Mouse (Mus musculus) liver, embryonic 12.5 days (tissue): ENCODE results near the gene Gm49405. TPM values are rescaled to one million over a fixed set of nuclear protein-coding genes. Genes with fewer than 3 reads are reported as not detected.
"Not testable (repeated sequence)": the region's sequence is repeated elsewhere in the genome, so short reads cannot be mapped to it uniquely, and the experiment has no call there.

Experiments used
- ATAC-seq: fragments of 200-750 bp; cut with Nextera tagmentation; 2 replicates; pipeline ENCODE4 v1.8.0; 2017; ENCODE audit warnings: moderate number of reproducible peaks, mild to moderate bottlenecking, moderate library complexity
- H3K27ac ChIP-seq: fragments of 300-500 bp; sonication (generic); 2 replicates; pipeline ENCODE4 v1.5.1; 2016; ENCODE audit warnings: mild to moderate bottlenecking
- H3K27me3 ChIP-seq: fragments of 300-500 bp; sonication (generic); replicated peaks from 2 replicates; pipeline ENCODE4 v1.6.1; 2016; ENCODE audit warnings: mild to moderate bottlenecking, moderate library complexity
- H3K36me3 ChIP-seq: fragments of 300-500 bp; sonication (generic); 2 replicates; pipeline ENCODE4 v1.6.1; 2016; ENCODE audit warnings: mild to moderate bottlenecking, moderate library complexity
- H3K4me1 ChIP-seq: fragments of 300-500 bp; sonication (generic); 2 replicates; pipeline ENCODE4 v1.6.1; 2016
- H3K4me2 ChIP-seq: fragments of 300-500 bp; sonication (generic); 2 replicates; pipeline ENCODE4 v1.6.1; 2016; ENCODE audit warnings: mild to moderate bottlenecking, moderate library complexity
- H3K4me3 ChIP-seq: fragments of 300-500 bp; sonication (generic); 2 replicates; pipeline ENCODE4 v1.5.1; 2016; ENCODE audit warnings: mild to moderate bottlenecking, moderate library complexity
- H3K9ac ChIP-seq: fragments of 300-500 bp; sonication (generic); 2 replicates; pipeline ENCODE4 v1.6.1; 2016; ENCODE audit warnings: mild to moderate bottlenecking, moderate library complexity
- H3K9me3 ChIP-seq: fragments of 300-500 bp; sonication (generic); replicated peaks from 2 replicates; pipeline ENCODE4 v1.6.1; 2016; ENCODE audit warnings: mild to moderate bottlenecking, moderate library complexity
- WGBS: fragments of 180-500 bp; shearing (Covaris S2); methylation state at CpG from one replicate; pipeline ENCODE4 v1.1.7; 2016; ENCODE audit not compliant: insufficient replicate concordance; 5-methylcytosine and 5-hydroxymethylcytosine counted together
- polyA plus RNA-seq: library from polyadenylated mRNA; unstranded; fragments of >200 nt; fragmentation: Nextera tagmentation; extraction: Ambion mirVana; gene quantifications from 2 replicates; pipeline ENCODE4 v1.2.1, GENCODE M21; 2016

The Gm49405 gene
- polyA plus RNA-seq, 1 experiment from 2014 or later = 1.1 TPM

DNA sequence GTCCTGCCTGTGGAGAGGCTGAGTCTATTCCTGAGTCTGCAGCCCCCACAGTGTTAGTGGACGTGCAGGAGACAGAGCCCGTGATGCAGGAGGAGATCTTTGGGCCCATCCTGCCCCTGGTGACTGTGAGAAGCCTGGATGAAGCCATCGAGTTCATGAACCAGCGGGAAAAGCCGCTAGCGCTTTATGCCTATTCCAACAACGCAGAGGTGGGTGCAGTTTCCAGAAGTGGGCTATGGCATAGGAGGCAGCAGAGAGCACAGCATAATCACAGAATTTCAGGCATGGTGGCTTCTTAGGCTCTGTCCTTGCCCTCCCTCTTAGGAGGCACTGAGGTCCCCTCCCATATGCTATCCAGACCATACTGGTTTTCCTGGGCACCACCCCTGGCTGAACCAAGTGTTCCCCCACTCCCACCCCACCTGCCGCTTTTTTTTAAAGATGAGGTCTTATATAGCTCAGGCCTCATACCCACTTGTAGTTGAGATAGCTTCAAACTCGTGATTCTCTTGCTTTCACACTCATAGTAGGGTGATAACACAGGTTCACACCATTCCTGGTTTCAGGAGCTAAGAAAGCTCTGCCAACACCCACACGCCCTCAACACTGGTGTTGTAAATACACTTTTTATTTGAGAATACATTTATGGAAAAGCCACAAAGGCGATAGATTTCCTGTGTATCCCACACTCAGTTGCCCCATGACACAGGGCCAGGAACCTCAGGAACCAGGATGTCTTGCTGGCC is 33.9 kb upstream of the Gm49405 start:
- Histone ChIP-seq H3K4me2 (no peak overlapping the region), H3K27me3 (peaks cover 17% of the 10 kb centered on the region; the same call in 1 of the 2 replicates), H3K9me3 (no peaks in the 10 kb centered on the region), H3K9ac (0 out of 2 replicates have a peak overlapping the region, but pooled peaks have one; percentile 22), H3K36me3 (no peaks in the 10 kb centered on the region), H3K27ac (no peak overlapping the region), H3K4me3 (no peak overlapping the region), H3K4me1 (peaks cover 12% of the 10 kb centered on the region)
- 53% methylated on average over 11 of the region's 11 CpGs for WGBS
- ATAC-seq = no peak

DNA sequence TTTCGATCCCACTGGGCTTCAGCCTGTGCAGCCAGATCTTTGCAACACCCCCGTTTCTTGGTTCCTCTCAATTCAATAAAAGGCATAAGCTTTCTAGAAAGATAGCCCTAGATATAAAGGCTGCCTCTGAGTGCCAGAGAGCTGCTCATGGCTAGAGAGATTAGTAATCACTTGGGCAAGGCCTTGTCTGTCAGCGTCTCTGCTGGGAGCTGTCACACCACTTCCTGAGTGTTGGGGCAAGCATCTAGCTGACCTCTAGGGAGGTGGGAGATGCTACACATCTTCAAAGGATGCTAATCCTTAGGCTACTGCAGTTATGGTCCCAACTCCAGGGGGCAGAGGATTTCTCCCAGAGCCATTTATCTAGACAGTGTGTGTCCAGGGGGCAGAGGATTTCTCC is 33.2 kb upstream of the Gm49405 start:
- H3K4me2 ChIP-seq = no peak overlapping the region
- H3K4me3 ChIP-seq = no peak overlapping the region
- 0 out of 2 replicates have a peak overlapping the region, but pooled peaks have one; percentile 22 for H3K9ac ChIP-seq
- no peaks in the 10 kb centered on the region for H3K9me3 ChIP-seq
- no peaks in the 10 kb centered on the region for H3K36me3 ChIP-seq
- 42% methylated on average over 3 of the region's 3 CpGs for WGBS
- peaks cover 19% of the 10 kb centered on the region for H3K4me1 ChIP-seq
- peaks cover 17% of the 10 kb centered on the region; the same call in 1 of the 2 replicates for H3K27me3 ChIP-seq
- no peak overlapping the region for H3K27ac ChIP-seq
- no peak for ATAC-seq

DNA sequence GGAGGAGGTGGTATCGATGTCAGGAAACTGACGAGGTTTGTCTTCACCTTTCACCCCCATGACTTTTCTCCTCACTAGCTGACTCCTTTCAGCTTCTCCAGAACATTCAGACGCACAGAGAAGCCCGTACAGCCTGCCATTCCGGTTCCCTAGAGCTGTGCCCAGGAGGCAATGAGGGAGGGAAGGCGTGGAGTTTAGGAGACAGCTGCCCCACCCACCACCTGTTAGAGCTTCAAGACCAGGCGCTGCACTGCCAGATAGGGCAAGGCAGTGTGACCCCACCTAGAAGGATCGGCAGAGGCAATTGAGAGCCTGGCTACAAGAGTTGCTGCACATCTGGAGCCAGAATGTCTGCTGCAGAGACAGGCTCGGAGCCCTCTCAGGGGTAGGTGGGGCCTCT is 28.2 kb upstream of the Gm49405 start, which contains the start of gene Aldh3b2:
Aldh3b2 (plus strand) TSS at position 100 of the 400 bp plus-strand sequence.
- Histone ChIP-seq H3K9me3 (no peaks in the 10 kb centered on the region), H3K4me1 (peaks cover 25% of the 10 kb centered on the region), H3K27ac (no peak within 1 kb of the TSS), H3K27me3 (peaks cover 28% of the 10 kb centered on the region), H3K9ac (0 out of 2 replicates have a peak within 1 kb of the TSS, but pooled peaks have one; percentile 22), H3K4me2 (peak within 1 kb of the TSS; percentile 32), H3K36me3 (no peaks in the 10 kb centered on the region), H3K4me3 (no peak within 1 kb of the TSS)
- WGBS = 31% methylated on average over 9 of the region's 9 CpGs
- ATAC-seq = peak; percentile 86

DNA sequence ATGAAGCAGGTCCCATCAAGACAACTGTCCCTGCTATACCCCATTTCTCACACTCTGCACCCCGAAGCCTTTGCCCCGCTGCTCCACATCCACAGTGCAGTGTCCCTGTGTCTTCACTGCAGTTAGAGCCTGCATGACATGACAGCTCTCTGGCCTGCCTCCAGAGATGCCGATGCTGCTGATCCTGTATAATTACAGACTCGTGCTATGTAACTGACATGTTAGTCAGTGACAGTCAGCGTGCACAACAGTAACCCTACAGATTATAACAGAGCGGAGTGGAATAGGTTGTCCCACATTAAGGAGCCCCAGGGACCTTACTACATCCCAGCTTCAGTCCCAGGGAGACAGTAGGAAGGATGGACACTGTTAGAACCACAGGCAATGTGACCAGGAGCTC is 25.8 kb upstream of the Gm49405 start:
- not testable (repeated sequence) for ATAC-seq

GRCm38 (mm10) chr19:3975866-3976265 is 24.6 kb upstream of the Gm49405 start:
- Histone ChIP-seq H3K27ac (no peak overlapping the region), H3K9ac (no peak overlapping the region), H3K4me3 (no peak overlapping the region), H3K9me3 (no peaks in the 10 kb centered on the region), H3K36me3 (no peaks in the 10 kb centered on the region), H3K4me2 (no peak overlapping the region), H3K4me1 (peaks cover 25% of the 10 kb centered on the region), H3K27me3 (peaks cover 11% of the 10 kb centered on the region; the same call in 1 of the 2 replicates)
- ATAC-seq = no peak
- 57% methylated on average over 2 of the region's 2 CpGs for WGBS

More for the DNA sequence above, 25.8 kb upstream of the Gm49405 start:
- H3K36me3 ChIP-seq, H3K9me3 ChIP-seq, H3K27ac ChIP-seq, H3K4me2 ChIP-seq, H3K9ac ChIP-seq, H3K4me3 ChIP-seq: not testable (repeated sequence)
- Histone ChIP-seq H3K27me3 (peaks cover 18% of the 10 kb centered on the region), H3K4me1 (peaks cover 22% of the 10 kb centered on the region)
- WGBS = 75% methylated on average over 6 of the region's 6 CpGs

- no peak overlapping the region for H3K4me3 ChIP-seq
- no peak overlapping the region for H3K27ac ChIP-seq
- H3K27me3 ChIP-seq = peaks cover 11% of the 10 kb centered on the region; the same call in 1 of the 2 replicates
- no peaks in the 10 kb centered on the region for H3K9me3 ChIP-seq
- peaks cover 11% of the 10 kb centered on the region for H3K4me1 ChIP-seq
- no peaks in the 10 kb centered on the region for H3K36me3 ChIP-seq
- H3K9ac ChIP-seq = no peak overlapping the region
- 15% methylated on average over 4 of the region's 4 CpGs for WGBS
- ATAC-seq = peak; percentile 58
- H3K4me2 ChIP-seq = no peak overlapping the region
Observed at GRCm38 (mm10) chr19:3980309-3980708, 20.1 kb upstream of the Gm49405 start.

- ATAC-seq = no peak
- no peaks in the 10 kb centered on the region for H3K36me3 ChIP-seq
- WGBS = 60% methylated on average over 9 of the region's 9 CpGs
- H3K27me3 ChIP-seq = peaks cover 7% of the 10 kb centered on the region; the same call in 1 of the 2 replicates
- no peaks in the 10 kb centered on the region for H3K9me3 ChIP-seq
- no peak overlapping the region for H3K9ac ChIP-seq
- H3K4me1 ChIP-seq = peaks cover 18% of the 10 kb centered on the region
- no peak overlapping the region for H3K4me3 ChIP-seq
- no peak overlapping the region for H3K4me2 ChIP-seq
- no peak overlapping the region for H3K27ac ChIP-seq
Observed at GRCm38 (mm10) chr19:3980917-3981316, 19.5 kb upstream of the Gm49405 start.

DNA sequence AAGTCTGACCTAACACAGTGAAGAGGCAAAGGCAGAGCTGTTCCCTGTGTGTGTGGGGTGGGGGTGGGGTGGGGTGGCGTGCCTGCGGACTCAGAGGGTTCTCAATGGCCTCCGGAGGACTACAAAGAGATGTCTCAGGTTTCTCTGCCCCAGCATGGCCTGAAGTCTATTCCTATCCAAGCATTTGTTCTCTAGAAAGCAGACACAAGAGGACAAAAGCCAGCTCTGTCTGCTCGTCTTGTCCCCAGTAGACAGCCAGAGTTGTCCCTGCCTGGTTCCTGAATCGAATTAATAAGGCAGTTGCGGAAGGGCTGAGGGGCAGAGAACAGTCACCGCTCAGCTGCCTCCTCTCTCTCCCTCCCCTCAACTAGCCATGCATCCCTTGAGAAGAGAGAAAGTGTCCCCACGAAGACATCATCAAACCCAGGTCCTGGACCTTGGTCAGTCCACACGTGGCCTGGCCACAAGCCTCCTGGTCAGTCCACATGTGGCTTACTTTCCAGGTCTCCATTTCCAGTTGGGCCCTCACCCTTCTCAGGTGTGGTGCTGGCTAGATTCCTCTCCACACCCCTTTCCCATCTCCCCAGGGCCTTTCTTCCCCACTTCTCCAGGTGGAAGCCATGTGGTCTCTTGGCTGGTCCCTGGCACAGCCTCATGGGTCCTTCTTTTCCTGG is 16.8 kb upstream of the Gm49405 start:
- no peak overlapping the region for H3K4me3 ChIP-seq
- H3K27ac ChIP-seq = no peak overlapping the region
- no peak overlapping the region for H3K9ac ChIP-seq
- no peaks in the 10 kb centered on the region; the same call in 1 of the 2 replicates for H3K27me3 ChIP-seq
- no peaks in the 10 kb centered on the region for H3K9me3 ChIP-seq
- ATAC-seq = no peak
- peaks cover 30% of the 10 kb centered on the region for H3K4me1 ChIP-seq
- 59% methylated on average over 9 of the region's 9 CpGs for WGBS
- peaks cover 2% of the 10 kb centered on the region; the same call in 1 of the 2 replicates for H3K36me3 ChIP-seq
- no peak overlapping the region for H3K4me2 ChIP-seq

- 32% methylated on average over 8 of the region's 8 CpGs for WGBS
- peaks cover 28% of the 10 kb centered on the region for H3K4me1 ChIP-seq
- H3K27me3 ChIP-seq = no peaks in the 10 kb centered on the region; the same call in 1 of the 2 replicates
- no peak overlapping the region; the same call in 1 of the 2 replicates for H3K4me2 ChIP-seq
- no peaks in the 10 kb centered on the region for H3K9me3 ChIP-seq
- H3K36me3 ChIP-seq = peaks cover 5% of the 10 kb centered on the region; the same call in 1 of the 2 replicates
- ATAC-seq = peak; percentile 33
- no peak overlapping the region for H3K9ac ChIP-seq
- H3K4me3 ChIP-seq = no peak overlapping the region
- peak overlapping the region; percentile 49 for H3K27ac ChIP-seq
Observed at GRCm38 (mm10) chr19:3985261-3985681, 15.2 kb upstream of the Gm49405 start.

GRCm38 (mm10) chr19:3986334-3986733 is 14.1 kb upstream of the Gm49405 start, which contains the start of gene Acy3:
Gene Acy3, plus strand, starts transcription at chr19:3986570.
- Histone ChIP-seq H3K9ac (0 out of 2 replicates have a peak within 1 kb of the TSS, but pooled peaks have one; percentile 2), H3K4me1 (peaks cover 27% of the 10 kb centered on the region), H3K27ac (peak within 1 kb of the TSS; percentile 49), H3K4me2 (peak within 1 kb of the TSS; percentile 21), H3K4me3 (no peak within 1 kb of the TSS), H3K27me3 (no peaks in the 10 kb centered on the region), H3K36me3 (peaks cover 5% of the 10 kb centered on the region; the same call in 1 of the 2 replicates), H3K9me3 (no peaks in the 10 kb centered on the region)
- peak; percentile 62 for ATAC-seq
- WGBS = 18% methylated on average over 8 of the region's 8 CpGs

DNA sequence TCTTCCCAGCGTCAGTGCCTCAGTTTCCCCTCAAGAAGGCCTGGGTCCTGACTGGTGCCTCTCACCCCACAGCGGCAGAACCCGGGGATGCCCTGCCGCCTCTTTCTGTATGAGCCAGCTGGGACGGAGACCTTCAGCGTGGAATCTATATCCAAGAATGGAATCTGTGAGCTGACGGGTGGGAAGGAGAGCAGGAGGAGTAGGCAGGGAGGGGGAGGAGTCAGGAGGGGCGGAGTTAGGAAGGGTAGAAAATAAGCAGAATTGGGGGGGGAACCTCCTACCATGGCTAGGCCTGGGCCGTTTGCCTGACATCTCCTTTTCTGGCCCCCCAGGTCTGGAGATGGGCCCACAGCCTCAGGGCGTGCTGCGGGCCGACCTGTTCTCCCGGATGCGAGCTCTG is 12.4 kb upstream of the Gm49405 start:
- Histone ChIP-seq H3K27me3 (peaks cover 15% of the 10 kb centered on the region), H3K36me3 (peaks cover 5% of the 10 kb centered on the region; the same call in 1 of the 2 replicates), H3K4me3 (no peak overlapping the region), H3K4me1 (peaks cover 33% of the 10 kb centered on the region), H3K4me2 (no peak overlapping the region), H3K9ac (no peak overlapping the region), H3K27ac (no peak overlapping the region), H3K9me3 (no peaks in the 10 kb centered on the region)
- ATAC-seq = no peak
- 85% methylated on average over 14 of the region's 14 CpGs for WGBS

GRCm38 (mm10) chr19:3988750-3989149 is 11.7 kb upstream of the Gm49405 start:
- H3K4me1 ChIP-seq = peaks cover 33% of the 10 kb centered on the region
- H3K9me3 ChIP-seq = no peaks in the 10 kb centered on the region
- no peak for ATAC-seq
- no peak overlapping the region for H3K9ac ChIP-seq
- WGBS = 84% methylated on average over 4 of the region's 4 CpGs
- H3K27me3 ChIP-seq = peaks cover 19% of the 10 kb centered on the region
- H3K4me2 ChIP-seq = no peak overlapping the region
- H3K4me3 ChIP-seq = no peak overlapping the region
- no peak overlapping the region for H3K27ac ChIP-seq
- H3K36me3 ChIP-seq = peaks cover 5% of the 10 kb centered on the region; the same call in 1 of the 2 replicates
